Mouse (Mus musculus) adrenal gland (tissue): ENCODE measurements around the gene Rnf138rt1.

Source experiments
- intact Hi-C: fragments of 180-260 bp; cut with DNase I; formaldehyde crosslinking; loops from one replicate; pipeline ENCODE4 v1.15.1; 2025
- long read RNA-seq, 2 experiments: library from polyadenylated mRNA; unstranded; transcript quantifications; one replicate each; pipeline ENCODE4 v2.0.0; 2020; ENCODE audit warnings: borderline replicate concordance in 1 of 2; ENCODE audit not compliant: insufficient replicate concordance in 1 of 2

The Rnf138rt1 gene
- long read RNA-seq, experiment 1, partial matches to known transcripts: 0 of 1 reads
- long read RNA-seq, experiment 1, other reads (novel, unspliced or antisense): 0 of 1 reads
- long read RNA-seq, experiment 2: 0 reads

DNA sequence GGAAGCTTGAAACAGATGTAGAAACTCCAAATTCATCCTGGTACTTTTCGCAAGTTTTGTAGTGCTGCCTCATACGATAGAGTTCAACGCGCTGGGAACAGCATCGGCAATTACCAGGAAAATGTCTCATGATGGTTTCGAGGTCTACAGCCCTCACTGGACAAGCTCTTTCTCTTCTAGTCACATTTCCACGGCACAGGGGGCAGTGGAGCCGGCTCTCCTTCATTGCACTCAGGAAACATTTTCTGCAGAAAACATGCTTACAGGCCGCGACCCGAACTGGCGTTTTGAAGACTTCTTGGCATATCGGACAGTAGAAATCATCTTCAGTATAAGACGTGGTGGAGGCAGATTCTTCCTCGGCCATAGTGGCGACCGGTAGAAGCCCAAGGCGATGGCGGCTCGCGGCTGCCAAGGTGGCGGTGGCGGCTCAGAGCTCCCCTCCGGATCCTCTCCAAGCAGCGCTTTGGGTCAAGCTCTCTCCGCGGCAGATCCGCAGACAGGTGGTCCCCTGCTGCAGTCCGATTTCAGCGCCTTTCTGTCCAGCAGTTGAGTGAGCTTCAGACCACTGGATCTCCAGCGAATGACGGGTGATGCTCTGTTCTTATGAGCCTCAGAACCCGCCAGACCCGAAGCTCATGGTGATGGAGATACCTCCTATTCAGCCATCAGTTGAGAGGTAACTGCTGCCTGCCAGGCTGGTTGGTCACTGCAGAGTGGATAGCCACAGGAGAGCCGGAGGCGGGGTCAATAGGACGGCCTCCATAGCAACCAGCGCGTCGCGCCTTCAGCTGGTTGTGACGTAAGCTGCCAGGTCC, at the start of gene Rnf138rt1:
Rnf138rt1 (minus strand) TSS at position 713 of the 818 bp plus-strand sequence.
- intact Hi-C loops: no loop called here

DNA sequence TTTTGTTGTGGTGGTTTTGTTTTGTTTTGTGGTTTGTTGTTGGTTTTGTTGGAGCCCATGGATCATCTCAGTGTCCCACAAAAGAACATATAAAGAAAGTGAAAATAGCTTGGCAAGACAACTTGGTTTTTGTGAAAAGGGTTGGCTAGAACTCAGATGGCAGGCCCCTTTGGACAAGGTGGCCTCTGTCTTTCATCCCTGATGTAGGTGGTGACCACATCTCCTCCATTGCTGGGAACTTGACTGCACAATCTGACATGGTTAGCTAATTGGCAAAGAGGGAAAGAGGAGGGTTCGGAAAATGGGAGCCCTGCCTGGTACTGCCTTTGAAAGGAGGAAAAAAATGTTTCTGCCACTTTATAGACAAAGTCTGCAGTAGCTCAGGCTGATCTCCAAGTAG, 46.1 kb upstream of the Rnf138rt1 start:
- intact Hi-C loops: no loop called here

DNA sequence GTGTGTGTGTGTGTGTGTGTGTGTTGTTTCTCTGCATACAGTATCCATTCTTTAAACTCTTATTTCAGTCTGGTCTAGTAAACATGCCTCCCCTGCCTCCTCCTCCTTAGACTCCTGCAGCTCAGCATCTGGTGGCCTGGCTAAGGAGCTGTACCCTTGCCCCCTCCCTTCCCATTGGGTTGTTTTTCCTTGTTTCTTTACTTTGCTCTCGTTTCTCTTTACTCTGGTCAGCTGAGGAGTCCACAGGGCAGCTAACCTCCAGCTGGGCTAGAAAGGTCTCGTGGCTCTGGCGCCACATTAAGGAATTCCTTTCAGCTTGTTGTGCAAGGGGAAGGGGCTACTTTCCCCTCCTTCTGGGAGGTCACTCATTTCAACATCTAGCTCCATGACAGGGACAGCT, 5.2 kb upstream of the Rnf138rt1 start:
- intact Hi-C loops: no loop called here

DNA sequence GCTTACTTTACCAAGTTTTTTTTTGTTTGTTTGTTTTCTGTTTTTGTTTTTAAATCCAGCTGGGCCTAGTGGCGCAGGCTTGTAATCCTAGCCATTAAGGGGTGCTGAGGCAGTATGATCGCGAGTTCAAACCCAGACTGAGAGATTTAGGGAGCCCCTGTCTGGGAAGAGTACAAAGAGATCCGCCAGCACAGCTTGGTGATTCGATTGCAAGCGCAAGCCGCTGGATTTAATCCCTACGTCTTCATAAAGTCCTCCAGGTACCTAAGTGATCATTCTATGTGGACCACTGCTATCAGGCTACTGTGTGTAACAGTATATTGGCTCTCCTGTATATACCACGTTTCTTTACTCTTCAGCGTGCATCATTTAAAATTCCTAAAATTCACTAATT, 303 bp upstream of the Rnf138rt1 start:
- intact Hi-C loops: no loop called here

DNA sequence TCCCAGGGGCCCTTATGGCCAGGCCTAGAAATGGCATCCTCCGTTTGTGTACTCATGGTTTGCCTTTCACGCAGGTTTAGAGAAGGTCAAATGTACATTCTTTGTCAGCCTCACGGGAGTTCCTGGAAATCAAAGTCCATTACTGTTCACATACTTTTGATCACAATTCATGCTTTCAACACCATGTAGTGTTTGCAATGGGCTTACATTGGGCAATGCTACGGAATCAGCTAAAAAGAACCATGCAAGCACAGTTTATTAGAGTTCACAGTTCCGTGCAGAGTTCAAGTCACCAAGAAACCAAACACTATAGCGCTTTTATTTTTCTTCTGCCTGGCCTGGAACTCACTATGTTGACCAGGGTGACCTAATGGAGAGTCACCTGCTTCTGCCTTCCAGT, 15.1 kb downstream of the Rnf138rt1 start:
- intact Hi-C loops: no loop called here

DNA sequence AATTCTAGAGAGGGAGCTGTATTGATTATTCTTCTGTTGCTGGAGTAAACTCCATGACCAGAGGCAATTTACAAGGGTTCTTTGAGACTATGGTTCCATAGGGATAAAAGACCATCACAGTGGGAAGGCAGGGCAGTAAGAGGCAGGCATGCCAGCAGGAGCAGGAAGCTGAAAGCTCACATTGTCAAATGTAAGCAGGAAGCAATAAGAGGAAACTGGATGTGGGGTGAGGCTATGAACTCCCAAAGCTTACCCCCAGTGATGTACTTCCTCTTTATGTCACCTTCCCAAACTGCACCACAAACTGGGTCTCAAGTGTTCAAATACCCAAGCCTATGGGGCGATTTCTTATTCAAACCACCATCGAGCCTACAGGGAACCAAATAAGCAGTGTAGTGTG, 17.2 kb downstream of the Rnf138rt1 start:
- intact Hi-C loops: no loop called here

DNA sequence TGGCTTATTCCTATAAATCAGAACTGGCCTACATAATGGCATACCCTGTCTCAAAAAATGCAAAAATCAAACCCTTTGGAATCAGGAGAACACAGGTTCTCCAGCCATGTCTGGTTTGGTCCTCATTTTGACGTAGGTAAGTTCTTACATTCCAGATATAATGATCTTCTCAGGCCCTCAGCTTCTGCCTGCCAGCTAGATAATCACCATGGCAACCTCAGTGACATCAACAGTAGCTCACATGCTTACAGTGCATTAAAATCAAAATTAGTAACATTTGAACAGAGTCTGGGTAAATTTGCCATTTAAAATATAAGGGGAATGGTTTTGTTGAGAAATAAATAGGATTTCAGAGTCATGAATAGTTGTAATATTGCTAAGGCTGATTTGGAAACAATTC, 22.2 kb downstream of the Rnf138rt1 start:
- intact Hi-C loops: no loop called here

DNA sequence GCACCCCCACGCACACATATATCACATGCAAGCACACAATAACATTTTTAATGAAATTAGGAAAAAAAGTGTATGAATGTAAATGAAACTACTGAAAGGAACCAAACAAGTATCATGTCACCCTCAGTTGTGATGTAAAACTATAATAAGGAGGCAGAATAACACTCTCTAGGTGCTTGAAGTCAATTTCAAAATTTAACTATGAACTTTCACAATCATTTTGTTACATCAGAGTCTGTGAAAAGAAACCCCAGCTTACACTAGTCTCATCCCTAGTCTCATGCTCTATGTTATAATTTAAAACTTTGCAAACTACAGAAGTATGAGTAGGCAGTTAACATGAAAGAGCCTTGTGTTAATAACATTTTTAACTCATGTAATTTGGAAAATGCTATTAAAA, 27.0 kb downstream of the Rnf138rt1 start:
- intact Hi-C loops: no loop called here

DNA sequence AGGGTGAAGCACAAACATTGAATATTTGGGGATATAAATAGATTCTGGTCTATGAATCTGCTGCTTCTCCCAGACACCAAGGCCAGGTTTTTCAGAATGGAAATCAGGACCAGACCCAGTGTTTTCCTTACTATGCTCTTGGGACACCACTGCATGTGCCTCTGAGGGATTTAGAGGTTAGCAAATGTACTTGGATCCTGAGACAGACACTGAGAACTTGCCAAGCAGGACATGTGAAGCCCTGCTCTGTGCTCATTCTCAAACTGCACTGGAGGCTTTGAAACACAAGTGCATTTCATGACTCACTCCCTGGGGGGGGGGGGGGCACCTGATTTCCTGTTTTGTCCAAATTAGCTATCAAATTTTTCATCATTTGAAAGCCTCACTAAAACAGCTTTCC, 37.5 kb downstream of the Rnf138rt1 start:
- intact Hi-C loops: no loop called here

DNA sequence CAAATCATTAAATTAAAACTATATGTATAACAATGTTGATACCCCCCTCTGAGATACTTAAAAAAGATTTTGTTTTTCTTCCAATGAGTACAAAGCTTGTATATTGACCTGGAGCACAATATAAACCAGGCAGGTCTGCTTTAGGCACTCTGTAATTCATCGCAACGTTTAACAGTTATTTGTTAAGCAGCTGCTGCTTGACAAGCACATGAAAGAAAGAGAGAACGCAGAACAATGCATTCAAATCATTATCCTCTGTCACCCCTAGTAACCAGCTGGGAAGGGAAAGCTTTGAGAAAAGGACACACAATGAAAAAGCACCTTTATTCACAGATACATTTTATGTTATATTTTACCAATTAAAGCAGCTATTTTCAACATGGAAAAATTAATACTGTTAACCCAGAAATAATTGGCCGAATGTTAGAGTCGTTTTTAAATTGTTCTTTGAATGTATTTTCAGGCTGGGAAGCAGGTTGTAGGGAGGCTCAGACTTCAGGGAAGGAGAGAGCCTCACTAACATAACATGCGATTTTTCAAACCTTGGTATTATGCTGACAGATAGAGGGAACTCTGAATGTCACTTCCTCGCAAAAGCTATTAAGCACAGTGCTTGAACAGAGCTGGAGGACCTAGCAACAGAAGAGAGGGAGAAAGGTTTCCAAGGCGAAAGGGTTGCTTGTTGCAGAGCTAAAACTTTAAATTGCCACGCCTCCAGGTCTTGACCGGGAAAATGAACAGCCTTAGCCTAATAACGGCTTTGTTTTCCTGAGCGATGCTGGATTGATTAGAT, 38.1 kb downstream of the Rnf138rt1 start:
- intact Hi-C loops: no loop called here

DNA sequence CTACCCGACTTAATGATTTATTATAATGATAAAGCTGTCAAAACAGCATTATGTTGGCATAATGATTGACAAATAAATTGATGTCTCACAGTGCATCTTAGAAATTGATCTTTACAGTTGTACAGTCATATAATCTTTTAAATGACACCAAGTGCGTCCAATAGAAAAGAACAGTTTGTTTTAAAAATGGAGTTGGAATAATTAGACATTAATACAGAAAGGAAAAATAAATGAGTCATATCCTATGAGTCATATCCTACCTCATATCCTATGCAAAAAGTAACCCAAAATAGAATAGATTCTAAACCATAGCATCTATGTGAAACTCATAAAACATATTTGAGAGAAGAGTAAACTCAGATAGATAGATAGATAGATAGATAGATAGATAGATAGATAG, 40.5 kb downstream of the Rnf138rt1 start:
- intact Hi-C loops: no loop called here
